Mouse (Mus musculus) kidney, embryonic 16.5 days (tissue): ENCODE data around the gene Map4k5. TPM values are rescaled to one million over a fixed set of nuclear protein-coding genes. Genes with fewer than 3 reads are reported as not detected.

Source experiments
- ATAC-seq: fragments of 200-750 bp; cut with Nextera tagmentation; 2 replicates; pipeline ENCODE4 v1.8.0; 2017; ENCODE audit warnings: moderate TSS enrichment; ENCODE audit not compliant: low FRiP score, low TSS enrichment
- H3K27ac ChIP-seq: fragments of 300-500 bp; sonication (generic); 2 replicates; pipeline ENCODE4 v1.5.1; 2014; ENCODE audit warnings: low read length
- H3K27me3 ChIP-seq: fragments of 300-500 bp; sonication (generic); 2 replicates; pipeline ENCODE4 v1.6.1; 2014; ENCODE audit warnings: low read length, control low read depth, mixed read lengths; ENCODE audit not compliant: insufficient read depth
- H3K36me3 ChIP-seq: fragments of 300-500 bp; sonication (generic); 2 replicates; pipeline ENCODE4 v1.6.1; 2014; ENCODE audit warnings: low read length, control low read depth, mixed read lengths; ENCODE audit not compliant: insufficient read depth
- H3K4me1 ChIP-seq: fragments of 300-500 bp; sonication (generic); 2 replicates; pipeline ENCODE4 v1.6.1; 2014; ENCODE audit warnings: low read length, control low read depth, mixed read lengths; ENCODE audit not compliant: insufficient read depth
- H3K4me2 ChIP-seq: fragments of 300-500 bp; sonication (generic); replicated peaks from 2 replicates; pipeline ENCODE4 v1.6.1; 2014; ENCODE audit warnings: low read depth, low read length
- H3K4me3 ChIP-seq: fragments of 300-500 bp; sonication (generic); 2 replicates; pipeline ENCODE4 v1.5.1; 2014; ENCODE audit warnings: mild to moderate bottlenecking, low read length
- H3K9ac ChIP-seq: fragments of 300-500 bp; sonication (generic); replicated peaks from 2 replicates; pipeline ENCODE4 v1.6.1; 2014; ENCODE audit warnings: low read length
- H3K9me3 ChIP-seq: fragments of 300-500 bp; sonication (generic); 2 replicates; pipeline ENCODE4 v1.6.1; 2016; ENCODE audit warnings: low read length, control low read depth
- WGBS: fragments of 180-500 bp; shearing (Covaris S2); extraction: QIAGEN DNeasy Blood & Tissue Kit; methylation state at CpG from one replicate; pipeline ENCODE4 v1.1.7; 2014; 5-methylcytosine and 5-hydroxymethylcytosine counted together
- polyA plus RNA-seq: library from polyadenylated mRNA; unstranded; fragments of >200 nt; fragmentation: Nextera tagmentation; extraction: Ambion mirVana; gene quantifications from 2 replicates; pipeline ENCODE4 v1.2.1, GENCODE M21; 2015

The Map4k5 gene
- polyA plus RNA-seq, 1 experiment from 2014 or later, result 31.5 TPM

DNA sequence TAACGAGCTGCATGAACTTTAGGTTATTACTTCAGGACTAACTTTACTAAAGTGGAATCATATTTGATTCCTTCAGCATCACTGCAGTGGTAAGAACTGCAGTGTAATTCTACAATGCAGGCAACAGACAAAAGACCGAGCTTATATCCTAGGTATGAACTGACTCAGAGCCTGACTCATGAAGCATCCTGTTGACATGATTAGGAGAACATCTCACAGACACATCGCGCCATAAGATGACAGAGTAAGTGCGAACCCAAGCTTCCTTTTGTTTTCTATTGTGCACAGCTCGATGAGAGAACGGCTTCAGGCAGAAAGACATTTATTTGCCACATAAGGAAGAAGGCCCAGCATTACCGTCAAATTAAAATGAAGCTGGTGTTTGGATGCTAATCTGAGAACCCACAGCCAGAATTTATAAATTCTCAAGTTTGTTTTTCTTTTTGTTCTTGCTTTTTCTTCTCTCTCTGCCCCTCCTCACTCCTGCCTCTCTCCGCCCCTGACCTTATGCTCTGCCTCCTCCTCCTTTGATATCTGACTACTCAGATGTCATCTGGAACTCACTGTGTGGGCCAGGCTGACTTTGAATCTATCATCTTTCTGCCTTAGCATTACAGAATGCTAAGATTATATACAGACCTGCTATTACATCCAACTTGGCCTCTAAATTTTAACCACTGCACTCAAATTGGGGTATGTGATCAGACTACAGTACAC is 68.0 kb downstream of the Map4k5 start:
- Histone ChIP-seq H3K27ac (0 out of 2 replicates have a peak overlapping the region, but pooled peaks have one; percentile 20), H3K9me3 (0 out of 2 replicates have a peak, but pooled peaks cover 3% of the 10 kb centered on the region), H3K27me3 (no peaks in the 10 kb centered on the region), H3K4me3 (no peak overlapping the region), H3K4me1 (no peaks in the 10 kb centered on the region), H3K9ac (no peak overlapping the region), H3K36me3 (peaks cover 52% of the 10 kb centered on the region), H3K4me2 (no peak overlapping the region)
- WGBS, result 72% methylated on average over 9 of the region's 9 CpGs
- ATAC-seq, result no peak

DNA sequence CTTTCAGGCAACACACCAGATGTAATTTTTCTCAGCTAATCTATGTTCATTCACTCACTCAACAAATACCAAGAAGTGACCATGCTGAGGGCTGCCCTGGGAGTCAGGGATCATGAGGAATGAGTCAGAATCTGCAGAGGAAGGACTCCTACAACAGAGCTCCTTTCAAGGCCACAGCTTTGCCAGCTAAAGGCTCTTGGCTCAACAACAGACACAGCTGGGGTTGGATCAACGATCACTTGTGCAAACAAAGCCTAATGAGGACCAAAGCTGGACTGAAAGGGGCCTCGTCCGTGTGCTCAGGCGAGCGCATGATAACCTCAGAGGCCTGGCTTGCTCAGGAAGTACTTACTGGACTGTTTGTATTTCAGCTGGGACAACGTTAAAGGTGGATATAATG is 78.7 kb downstream of the Map4k5 start:
- Histone ChIP-seq H3K9me3 (no peaks in the 10 kb centered on the region), H3K27ac (no peak overlapping the region), H3K36me3 (peaks cover 51% of the 10 kb centered on the region), H3K9ac (no peak overlapping the region), H3K4me1 (peaks cover 6% of the 10 kb centered on the region; the same call in 1 of the 2 replicates), H3K27me3 (no peaks in the 10 kb centered on the region), H3K4me3 (no peak overlapping the region), H3K4me2 (no peak overlapping the region)
- 37% methylated on average over 6 of the region's 6 CpGs for WGBS
- no peak for ATAC-seq

DNA sequence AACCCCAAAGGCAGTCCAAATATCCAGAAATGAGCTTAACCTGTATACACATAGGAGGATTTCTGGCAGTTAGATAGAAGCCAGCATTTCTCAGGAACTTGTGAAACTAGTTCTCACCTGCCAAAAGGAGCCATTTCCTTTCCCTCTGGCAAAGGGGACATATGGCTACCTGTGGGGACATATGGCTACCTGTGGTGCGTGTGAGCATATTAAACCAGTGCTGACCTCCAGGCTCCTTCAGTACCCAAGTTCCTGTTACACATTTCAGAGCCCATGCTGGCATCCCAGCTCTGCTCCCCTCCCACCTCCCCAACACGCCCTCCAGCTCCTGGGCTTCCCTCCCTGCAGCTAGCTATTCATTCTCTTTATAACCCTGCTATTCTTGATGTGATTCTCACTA is 79.4 kb downstream of the Map4k5 start:
- H3K4me3 ChIP-seq, result no peak overlapping the region
- no peak overlapping the region for H3K9ac ChIP-seq
- H3K4me2 ChIP-seq, result no peak overlapping the region
- WGBS, result 83% methylated on average over 2 of the region's 2 CpGs
- peaks cover 6% of the 10 kb centered on the region; the same call in 1 of the 2 replicates for H3K4me1 ChIP-seq
- no peak overlapping the region for H3K27ac ChIP-seq
- no peaks in the 10 kb centered on the region for H3K27me3 ChIP-seq
- H3K9me3 ChIP-seq, result no peaks in the 10 kb centered on the region
- peaks cover 50% of the 10 kb centered on the region for H3K36me3 ChIP-seq
- ATAC-seq, result no peak

DNA sequence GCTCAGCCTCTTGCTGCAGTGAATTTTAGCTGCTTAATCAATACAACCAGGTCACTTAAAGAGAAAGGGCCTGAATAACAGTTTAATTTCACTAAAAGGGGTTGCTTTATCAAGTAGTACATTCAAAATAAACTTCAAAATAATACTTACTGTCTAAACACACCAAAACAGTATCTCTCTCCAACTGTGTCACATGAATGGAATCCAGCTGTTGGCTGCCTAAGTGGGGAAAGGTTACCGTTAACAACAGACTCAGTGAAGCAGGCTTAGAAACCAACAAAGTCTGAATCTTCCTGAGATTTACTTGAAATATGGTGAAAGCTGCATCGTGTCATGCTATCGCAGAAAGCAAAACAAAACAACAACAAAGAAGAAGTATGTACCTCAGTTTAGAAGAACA is 80.0 kb downstream of the Map4k5 start:
- Histone ChIP-seq H3K4me1 (peaks cover 9% of the 10 kb centered on the region), H3K36me3 (peaks cover 50% of the 10 kb centered on the region), H3K27me3 (no peaks in the 10 kb centered on the region), H3K4me2 (no peak overlapping the region), H3K9ac (no peak overlapping the region), H3K9me3 (no peaks in the 10 kb centered on the region), H3K27ac (peak overlapping the region; percentile 54; the same call in 1 of the 2 replicates), H3K4me3 (no peak overlapping the region)
- no peak for ATAC-seq
- WGBS, result 63% methylated on average over 3 of the region's 3 CpGs

DNA sequence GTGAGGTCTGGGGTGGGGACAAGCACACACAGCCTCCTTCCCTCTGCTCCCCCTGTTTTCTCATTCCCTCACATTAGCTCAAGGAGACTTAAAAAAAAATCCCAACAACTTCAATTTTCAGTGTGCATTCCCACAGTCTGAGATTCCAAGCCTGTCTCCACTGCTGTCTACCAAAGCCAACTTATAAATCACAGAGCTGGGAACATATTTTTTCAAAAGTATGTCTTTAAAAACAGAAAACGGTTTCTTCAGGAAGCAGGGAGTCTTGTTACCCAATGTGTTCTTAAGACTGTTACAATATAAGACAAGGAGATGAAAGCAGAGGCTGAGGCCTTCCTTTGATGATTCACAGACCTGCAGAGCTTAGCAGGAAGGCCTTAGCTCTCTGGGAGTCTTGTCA is 81.0 kb downstream of the Map4k5 start:
- H3K4me3 ChIP-seq, result no peak overlapping the region
- no peaks in the 10 kb centered on the region for H3K27me3 ChIP-seq
- H3K9me3 ChIP-seq, result no peaks in the 10 kb centered on the region
- no peak overlapping the region for H3K4me2 ChIP-seq
- peak overlapping the region; percentile 40; the same call in 1 of the 2 replicates for H3K27ac ChIP-seq
- no peak for ATAC-seq
- 28% methylated on average over 1 of the region's 1 CpGs for WGBS
- no peak overlapping the region for H3K9ac ChIP-seq
- H3K4me1 ChIP-seq, result peaks cover 10% of the 10 kb centered on the region
- H3K36me3 ChIP-seq, result peaks cover 49% of the 10 kb centered on the region

DNA sequence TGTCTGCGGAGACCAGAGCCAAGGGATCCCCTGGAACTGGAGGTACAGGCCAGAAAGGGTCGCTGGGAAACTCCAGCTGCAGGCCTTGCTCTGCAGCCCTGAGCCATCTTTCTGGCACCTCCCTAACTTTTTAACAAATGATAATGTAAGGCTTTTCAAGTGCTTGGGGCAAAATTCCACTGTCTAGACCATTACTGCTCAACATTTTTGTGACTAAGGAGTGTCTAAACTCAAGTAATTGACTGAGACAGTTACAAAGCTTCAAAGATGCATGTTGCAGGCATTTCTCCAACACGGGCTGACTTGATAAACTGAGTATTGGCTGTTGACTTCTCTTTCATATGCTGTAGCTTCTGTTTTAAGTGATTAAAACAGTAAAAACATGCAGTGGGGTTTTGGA is 83.6 kb downstream of the Map4k5 start:
- Histone ChIP-seq H3K4me3 (no peak overlapping the region), H3K4me1 (peaks cover 10% of the 10 kb centered on the region), H3K4me2 (no peak overlapping the region), H3K27ac (no peak overlapping the region), H3K9me3 (no peaks in the 10 kb centered on the region), H3K36me3 (peaks cover 39% of the 10 kb centered on the region), H3K9ac (no peak overlapping the region), H3K27me3 (no peaks in the 10 kb centered on the region)
- 77% methylated on average over 3 of the region's 3 CpGs for WGBS
- ATAC-seq, result no peak

DNA sequence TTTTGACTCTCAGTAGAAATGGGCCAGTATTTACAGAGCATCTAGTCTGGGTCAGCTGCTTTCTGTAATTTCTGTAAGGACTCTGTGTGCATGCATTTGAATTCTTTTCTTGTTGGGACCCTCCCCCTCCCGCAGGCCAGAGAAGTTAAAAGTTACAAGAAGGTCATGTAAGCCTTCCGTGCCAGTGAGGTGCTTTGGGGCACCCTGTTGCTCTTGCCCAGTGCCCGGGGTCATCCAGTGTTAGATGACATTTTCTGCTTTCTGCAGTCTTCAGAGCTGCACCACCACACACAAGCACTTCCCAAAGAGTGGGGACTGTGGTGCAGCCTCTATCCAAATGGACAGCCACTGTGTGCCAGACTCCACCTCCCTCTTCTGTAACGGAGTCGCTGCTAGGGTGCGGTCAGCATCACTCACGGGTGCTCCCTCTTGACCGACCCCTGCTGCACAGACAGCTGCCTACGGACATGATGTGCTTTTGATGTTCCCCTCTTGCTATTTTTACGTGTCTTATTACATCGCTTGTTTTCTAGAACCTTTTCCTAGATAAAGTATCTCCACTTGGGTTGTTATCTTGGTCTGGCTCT is 85.5 kb downstream of the Map4k5 start:
- H3K9me3 ChIP-seq, result no peaks in the 10 kb centered on the region
- H3K4me1 ChIP-seq, result peaks cover 4% of the 10 kb centered on the region; the same call in 1 of the 2 replicates
- H3K4me2 ChIP-seq, result no peak overlapping the region
- peaks cover 42% of the 10 kb centered on the region for H3K36me3 ChIP-seq
- no peaks in the 10 kb centered on the region for H3K27me3 ChIP-seq
- WGBS, result 67% methylated on average over 11 of the region's 11 CpGs
- H3K9ac ChIP-seq, result no peak overlapping the region
- H3K4me3 ChIP-seq, result no peak overlapping the region
- ATAC-seq, result 0 out of 2 replicates have a peak, but pooled peaks have one; percentile 35
- H3K27ac ChIP-seq, result no peak overlapping the region

DNA sequence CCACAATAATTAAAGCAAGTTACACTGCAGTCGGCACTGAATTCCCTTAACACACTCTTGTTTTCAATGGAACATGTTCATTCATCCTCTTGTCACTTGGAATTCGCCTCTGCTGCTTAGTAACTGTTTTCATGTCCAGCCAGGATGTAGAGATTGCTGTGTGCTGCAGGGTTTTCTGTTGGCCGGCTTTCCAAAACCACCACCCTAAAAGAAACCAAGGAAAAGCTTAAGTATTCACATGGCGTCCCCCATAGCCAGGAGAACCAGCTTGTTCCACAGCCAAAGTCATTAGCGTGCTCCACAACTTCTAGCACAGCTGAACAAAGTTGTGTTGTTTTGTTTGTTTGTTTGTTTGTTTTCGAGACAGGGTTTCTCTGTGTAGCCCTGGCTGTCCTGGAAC is 87.9 kb downstream of the Map4k5 start:
- WGBS, result 92% methylated on average over 6 of the region's 6 CpGs
- H3K36me3 ChIP-seq, result peaks cover 37% of the 10 kb centered on the region
- H3K4me2 ChIP-seq, result no peak overlapping the region
- H3K27ac ChIP-seq, result no peak overlapping the region
- no peak for ATAC-seq
- H3K27me3 ChIP-seq, result no peaks in the 10 kb centered on the region
- H3K4me3 ChIP-seq, result no peak overlapping the region
- peaks cover 7% of the 10 kb centered on the region; the same call in 1 of the 2 replicates for H3K4me1 ChIP-seq
- H3K9me3 ChIP-seq, result no peaks in the 10 kb centered on the region
- no peak overlapping the region for H3K9ac ChIP-seq

DNA sequence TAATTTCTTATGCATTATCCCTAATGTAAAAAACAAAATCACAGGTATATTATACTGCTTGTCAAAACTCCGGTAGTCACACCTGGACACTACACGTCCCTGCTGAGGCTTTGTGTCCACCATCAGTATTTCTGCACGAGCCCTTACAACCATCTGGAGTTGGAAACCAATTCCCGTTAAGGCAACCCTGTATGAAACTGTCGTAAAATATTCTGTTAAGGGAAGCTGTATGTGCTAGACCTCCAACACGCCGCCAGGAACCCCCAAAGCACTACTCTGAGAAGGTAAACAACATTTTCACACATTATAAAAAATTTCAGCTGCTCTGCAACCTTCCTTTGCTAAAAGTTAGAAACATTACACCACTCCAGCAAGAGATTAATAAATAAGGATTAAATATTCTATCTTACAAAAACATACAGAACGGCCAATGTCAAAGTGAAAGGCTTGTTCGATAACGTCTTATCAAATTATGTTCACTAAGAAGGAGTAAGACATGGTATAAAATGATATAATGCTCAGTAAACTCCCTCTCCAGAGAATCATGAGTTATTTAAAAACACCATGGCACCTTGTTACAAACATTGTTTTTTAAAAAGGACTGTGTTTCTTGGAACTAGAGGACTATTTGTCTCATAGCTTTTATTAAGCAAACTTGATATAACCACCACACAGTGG is 88.5 kb downstream of the Map4k5 start:
- Histone ChIP-seq H3K9ac (no peak overlapping the region), H3K36me3 (peaks cover 37% of the 10 kb centered on the region), H3K4me2 (no peak overlapping the region), H3K9me3 (no peaks in the 10 kb centered on the region), H3K27ac (no peak overlapping the region), H3K4me1 (peaks cover 7% of the 10 kb centered on the region; the same call in 1 of the 2 replicates), H3K27me3 (no peaks in the 10 kb centered on the region), H3K4me3 (no peak overlapping the region)
- WGBS, result 88% methylated on average over 10 of the region's 10 CpGs
- ATAC-seq, result no peak
